In the genomic region with DNA sequence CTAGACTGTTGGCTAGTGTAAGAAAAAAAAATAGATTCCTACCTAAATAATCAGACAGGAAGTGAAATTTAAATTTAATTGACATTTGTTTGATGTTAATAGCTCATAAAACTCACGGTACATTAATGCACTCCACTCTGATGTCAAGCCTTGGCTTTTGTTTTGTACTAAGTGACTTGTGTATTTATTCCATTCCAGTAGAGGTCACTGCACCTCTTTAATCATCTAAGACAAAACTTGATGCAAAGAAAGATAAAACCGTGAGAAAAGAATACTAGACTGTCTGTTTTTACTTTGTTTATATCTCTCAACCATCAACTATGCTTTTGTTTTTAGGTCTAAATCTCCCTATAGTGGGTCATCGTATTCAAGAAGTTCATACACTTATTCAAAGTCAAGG, we compare ENCODE assay signal across 29 mouse cellular contexts. TPM values are rescaled to one million over a fixed set of nuclear protein-coding genes. Genes with fewer than 3 reads are reported as not detected.
DNase-seq lines count a peak whose midpoint lies in the region; ATAC-seq and TF ChIP-seq lines count a peak whose summit lies in the region.
"Had no signal": no experiment of that assay in that cellular context is flagged by ENCODE, and none has a peak within 500 bp of the region (broad histone marks: within the 10 kb centered on the region; RNA-seq: fewer than 3 reads in every experiment).

No protein-coding gene starts in this region.

- H3K4me1 ChIP-seq in heart, adult 2 months (ENCODE audit: control insufficient read depth, insufficient read depth, low read length): no peaks in the 10 kb centered on the region
- no peaks in the 10 kb centered on the region for H3K4me1 ChIP-seq in heart, embryonic 10.5 days
- H3K4me1 ChIP-seq in midbrain, embryonic 14.5 days (ENCODE audit: control insufficient read depth, insufficient read depth, low read length): no peaks in the 10 kb centered on the region
- no peaks in the 10 kb centered on the region for H3K4me1 ChIP-seq in midbrain, embryonic 16.5 days (ENCODE audit: control insufficient read depth, insufficient read depth, low read length)
- no peaks in the 10 kb centered on the region for H3K4me1 ChIP-seq in stomach, postnatal 0 days (replicated peaks; ENCODE audit: control insufficient read depth, insufficient read depth)
- H3K4me1 ChIP-seq: embryonic facial prominence, embryonic 12.5 days; embryonic facial prominence, embryonic 15.5 days; heart, embryonic 12.5 days; heart, embryonic 15.5 days; hindbrain, embryonic 10.5 days; hindbrain, embryonic 13.5 days had no signal

- H3K4me3 ChIP-seq in heart, adult 2 months: no peak overlapping the region
- no peak overlapping the region for H3K4me3 ChIP-seq in heart, embryonic 10.5 days
- H3K4me3 ChIP-seq in layer of hippocampus, adult 2 months: no peak overlapping the region
- no peak overlapping the region for H3K4me3 ChIP-seq in midbrain, embryonic 14.5 days (replicated peaks; ENCODE audit: low read depth, low read length)
- no peak overlapping the region for H3K4me3 ChIP-seq in midbrain, embryonic 16.5 days (ENCODE audit: low read depth, low read length)
- no peak overlapping the region for H3K4me3 ChIP-seq in stomach, postnatal 0 days (ENCODE audit: low read depth, low read length)
- H3K4me3 ChIP-seq: embryonic facial prominence, embryonic 12.5 days; embryonic facial prominence, embryonic 15.5 days; heart, embryonic 12.5 days; heart, embryonic 15.5 days; hindbrain, embryonic 10.5 days; hindbrain, embryonic 13.5 days had no signal

- 0 out of 2 replicates have a peak, but pooled peaks have one; percentile 21 for TF ChIP-seq CTCF in heart, adult 2 months (IDR thresholded peaks at IDR 0.05)
- TF ChIP-seq CTCF in layer of hippocampus, adult 2 months (conservative IDR thresholded peaks at IDR 0.05): peak; percentile 60
- peak; percentile 36 for TF ChIP-seq CTCF in stomach, postnatal 0 days (IDR thresholded peaks at IDR 0.05; ENCODE audit: low read depth)

- intact Hi-C loops in heart, adult 2 months (cut with DNase I): no loop called here

- no peak for ATAC-seq in midbrain, embryonic 14.5 days (ENCODE audit: low FRiP score, low TSS enrichment)
- ATAC-seq in midbrain, embryonic 16.5 days: no peak
- no peak for ATAC-seq in stomach, postnatal 0 days (ENCODE audit: low FRiP score, low TSS enrichment)
- ATAC-seq: forebrain, embryonic 14.5 days; forebrain, postnatal 0 days; Patski had no signal

- H3K27me3 ChIP-seq in heart, adult 2 months (ENCODE audit: control insufficient read depth, insufficient read depth, low read length): no peaks in the 10 kb centered on the region
- no peaks in the 10 kb centered on the region for H3K27me3 ChIP-seq in heart, embryonic 10.5 days (ENCODE audit: insufficient read depth, poor library complexity, severe bottlenecking)
- no peaks in the 10 kb centered on the region for H3K27me3 ChIP-seq in midbrain, embryonic 14.5 days (ENCODE audit: control insufficient read depth, insufficient read depth, low read length)
- H3K27me3 ChIP-seq in midbrain, embryonic 16.5 days (ENCODE audit: control insufficient read depth, insufficient read depth, low read depth, low read length): no peaks in the 10 kb centered on the region
- H3K27me3 ChIP-seq in stomach, postnatal 0 days (ENCODE audit: control insufficient read depth, insufficient read depth, low read length): no peaks in the 10 kb centered on the region
- H3K27me3 ChIP-seq: CH12.LX; embryonic facial prominence, embryonic 12.5 days; embryonic facial prominence, embryonic 15.5 days; heart, embryonic 12.5 days; heart, embryonic 15.5 days; hindbrain, embryonic 13.5 days; Patski had no signal

- H3K9ac ChIP-seq in heart, adult 2 months (ENCODE audit: low read depth, low read length): no peak overlapping the region
- H3K9ac ChIP-seq in midbrain, embryonic 14.5 days (replicated peaks; ENCODE audit: low read length): no peak overlapping the region
- no peak overlapping the region for H3K9ac ChIP-seq in midbrain, embryonic 16.5 days (ENCODE audit: low read depth, low read length)
- H3K9ac ChIP-seq in stomach, postnatal 0 days (ENCODE audit: low read length): no peak overlapping the region
- H3K9ac ChIP-seq: embryonic facial prominence, embryonic 12.5 days; embryonic facial prominence, embryonic 15.5 days; forebrain, postnatal 0 days; heart, embryonic 12.5 days; heart, embryonic 15.5 days; hindbrain, embryonic 13.5 days had no signal

- no peak for DNase-seq in heart, adult 2 months
- no peak for DNase-seq in heart, embryonic 10.5 days (ENCODE audit: low spot score)
- no peak for DNase-seq in layer of hippocampus, adult 2 months (ENCODE audit: low spot score in 2 of 2)
- no peak for DNase-seq in layer of hippocampus, adult 8-10 months (ENCODE audit: low spot score in 2 of 2)
- peak; percentile 35 for DNase-seq in midbrain, embryonic 14.5 days
- DNase-seq in stomach, postnatal 0 days (ENCODE audit: low spot score): no peak
- DNase-seq: adrenal gland, postnatal 10 days; adrenal gland, postnatal 36 days; B cell, adult 2 months; cerebellum, adult 11 months; cerebellum, adult 2 months; cerebellum, adult 9-11 months; cerebellum, postnatal 25 days; forebrain, postnatal 0 days; gastrocnemius, postnatal 10 days; gastrocnemius, postnatal 36 days; heart, postnatal 10 days; heart, postnatal 36 days had no signal

- no peak for TF ChIP-seq POLR2A in heart, adult 2 months (IDR thresholded peaks at IDR 0.05; ENCODE audit: insufficient read depth, low read depth, low read length)

- no peaks in the 10 kb centered on the region for H3K79me2 ChIP-seq in heart, adult 2 months (replicated peaks; ENCODE audit: control insufficient read depth, insufficient read depth, low read length)

- no peak for TF ChIP-seq EP300 in heart, adult 2 months (IDR thresholded peaks at IDR 0.05; ENCODE audit: insufficient read depth, low read depth, low read length)
- TF ChIP-seq EP300 in stomach, postnatal 0 days (optimal IDR thresholded peaks at IDR 0.05): no peak

- no peak overlapping the region for H3K4me2 ChIP-seq in midbrain, embryonic 14.5 days (ENCODE audit: low read length)
- H3K4me2 ChIP-seq in midbrain, embryonic 16.5 days (ENCODE audit: low read length): no peak overlapping the region
- no peak overlapping the region for H3K4me2 ChIP-seq in stomach, postnatal 0 days (replicated peaks; ENCODE audit: low read depth)
- H3K4me2 ChIP-seq: embryonic facial prominence, embryonic 12.5 days; embryonic facial prominence, embryonic 15.5 days; heart, embryonic 12.5 days; heart, embryonic 15.5 days; hindbrain, embryonic 13.5 days had no signal

- H3K27ac ChIP-seq in heart, adult 2 months: no peak overlapping the region
- no peak overlapping the region for H3K27ac ChIP-seq in heart, embryonic 10.5 days
- no peak overlapping the region for H3K27ac ChIP-seq in layer of hippocampus, adult 2 months
- no peak overlapping the region for H3K27ac ChIP-seq in midbrain, embryonic 14.5 days (replicated peaks; ENCODE audit: low read depth, low read length)
- H3K27ac ChIP-seq in midbrain, embryonic 16.5 days (ENCODE audit: low read length): no peak overlapping the region
- H3K27ac ChIP-seq in stomach, postnatal 0 days (replicated peaks): no peak overlapping the region
- H3K27ac ChIP-seq: embryonic facial prominence, embryonic 12.5 days; embryonic facial prominence, embryonic 15.5 days; heart, embryonic 15.5 days; hindbrain, embryonic 10.5 days; hindbrain, embryonic 13.5 days had no signal

- H3K36me3 ChIP-seq in heart, adult 2 months (ENCODE audit: control insufficient read depth, insufficient read depth, low read length): peaks cover 18% of the 10 kb centered on the region
- peaks cover 100% of the 10 kb centered on the region for H3K36me3 ChIP-seq in heart, embryonic 10.5 days
- H3K36me3 ChIP-seq in midbrain, embryonic 14.5 days (ENCODE audit: control insufficient read depth, insufficient read depth, low read length): peaks cover 93% of the 10 kb centered on the region
- H3K36me3 ChIP-seq in midbrain, embryonic 16.5 days (ENCODE audit: control insufficient read depth, insufficient read depth, low read length): peaks cover 47% of the 10 kb centered on the region
- H3K36me3 ChIP-seq in stomach, postnatal 0 days (ENCODE audit: control insufficient read depth, insufficient read depth, low read length): peaks cover 37% of the 10 kb centered on the region

- H3K9me3 ChIP-seq in heart, embryonic 10.5 days: no peaks in the 10 kb centered on the region
- H3K9me3 ChIP-seq in midbrain, embryonic 14.5 days (ENCODE audit: control insufficient read depth, low read length): no peaks in the 10 kb centered on the region
- H3K9me3 ChIP-seq in midbrain, embryonic 16.5 days (replicated peaks; ENCODE audit: control insufficient read depth, low read length, poor library complexity, severe bottlenecking): no peaks in the 10 kb centered on the region
- H3K9me3 ChIP-seq in stomach, postnatal 0 days (ENCODE audit: control insufficient read depth, low read length): no peaks in the 10 kb centered on the region
- H3K9me3 ChIP-seq: embryonic facial prominence, embryonic 12.5 days; embryonic facial prominence, embryonic 15.5 days; G1E; heart, embryonic 12.5 days; heart, embryonic 15.5 days; hindbrain, embryonic 10.5 days; hindbrain, embryonic 13.5 days had no signal

- WGBS in heart, adult 2 months: 64% methylated on average over 3 of the region's 3 CpGs
- 95% methylated on average over 3 of the region's 3 CpGs for WGBS in heart, embryonic 10.5 days
- 91% methylated on average over 3 of the region's 3 CpGs for WGBS in midbrain, embryonic 14.5 days
- 83% methylated on average over 3 of the region's 3 CpGs for WGBS in midbrain, embryonic 16.5 days
- 49% methylated on average over 3 of the region's 3 CpGs for WGBS in stomach, postnatal 0 days

RNA-seq across cellular contexts. Expression of a gene that starts 32.7 kb away (rescaled TPM):
- 10 to 100 TPM; 28.9 to 29.8 TPM for total RNA-seq in heart, adult 2 months (2021)
- polyA plus RNA-seq in heart, adult 2 months (2012; rRNA removed): 9.0 and 21.2 TPM in 2 replicates
- 16.2 and 25.5 TPM in 2 replicates for polyA plus RNA-seq in heart, embryonic 10.5 days (2016; fragmentation: Nextera tagmentation; extraction: Ambion mirVana)
- total RNA-seq in layer of hippocampus, adult 2 months (2021): 10 to 100 TPM; 70.9 to 78.7 TPM
- total RNA-seq in layer of hippocampus, adult 8-10 months (2022): 10 to 100 TPM; 63.1 to 71.0 (median 67.6) TPM
- polyA plus RNA-seq in midbrain, embryonic 14.5 days (2014; fragmentation: Nextera tagmentation; extraction: Ambion mirVana): 31.6 and 36.8 TPM in 2 replicates
- polyA plus RNA-seq in midbrain, embryonic 16.5 days (2015; fragmentation: Nextera tagmentation; extraction: Ambion mirVana): 23.4 and 23.9 TPM in 2 replicates
- polyA plus RNA-seq in stomach, postnatal 0 days (2015; fragmentation: Nextera tagmentation; extraction: Ambion mirVana): 12.8 and 13.3 TPM in 2 replicates
